Mouse (Mus musculus) left cerebral cortex, adult 9 months (tissue): ENCODE results near the gene Cdc25b.

Source experiments
- DNase-seq, 2 experiments: peaks; one replicate each; pipeline ENCODE4 v3.0.0; 2022; ENCODE audit warnings: low spot score in 2 of 2

Cdc25b gene

DNA sequence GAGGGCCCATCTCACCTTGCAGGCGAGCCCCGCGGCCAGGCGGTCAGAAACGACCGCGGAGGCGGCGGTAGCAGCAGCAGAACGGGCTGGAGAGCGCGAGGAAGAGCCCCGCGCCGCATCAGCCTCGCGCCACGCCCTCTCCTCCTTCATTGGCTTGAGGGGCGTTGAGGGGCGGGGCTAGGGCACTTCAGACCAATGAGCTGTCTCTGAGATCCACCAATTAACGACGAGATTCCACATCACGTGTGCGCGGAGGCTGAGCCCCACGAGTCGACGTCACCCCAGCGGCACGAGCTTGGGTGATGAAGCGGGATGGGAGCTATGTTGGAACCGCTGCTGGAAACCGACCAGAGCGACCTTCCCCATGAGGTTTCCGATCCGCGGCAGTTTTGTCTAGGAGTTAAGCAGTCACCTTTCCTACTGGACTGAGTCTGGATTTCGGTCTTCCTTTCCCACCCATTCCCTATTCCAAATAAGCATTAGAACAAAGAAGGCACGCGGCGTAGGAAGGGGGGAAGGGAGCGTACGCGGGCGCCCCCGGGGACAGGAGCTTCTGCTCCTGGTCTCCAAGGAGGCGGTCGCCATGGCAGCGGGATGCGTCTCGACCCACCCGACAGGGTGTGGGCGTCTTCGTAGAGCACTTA lies 26.7 kb upstream of the Cdc25b start, which contains the start of gene 1700037H04Rik:
TSS of gene 1700037H04Rik (minus strand) at position 144 of the 644 bp plus-strand sequence.
- DNase-seq = peak; percentile 92 to 96

DNA sequence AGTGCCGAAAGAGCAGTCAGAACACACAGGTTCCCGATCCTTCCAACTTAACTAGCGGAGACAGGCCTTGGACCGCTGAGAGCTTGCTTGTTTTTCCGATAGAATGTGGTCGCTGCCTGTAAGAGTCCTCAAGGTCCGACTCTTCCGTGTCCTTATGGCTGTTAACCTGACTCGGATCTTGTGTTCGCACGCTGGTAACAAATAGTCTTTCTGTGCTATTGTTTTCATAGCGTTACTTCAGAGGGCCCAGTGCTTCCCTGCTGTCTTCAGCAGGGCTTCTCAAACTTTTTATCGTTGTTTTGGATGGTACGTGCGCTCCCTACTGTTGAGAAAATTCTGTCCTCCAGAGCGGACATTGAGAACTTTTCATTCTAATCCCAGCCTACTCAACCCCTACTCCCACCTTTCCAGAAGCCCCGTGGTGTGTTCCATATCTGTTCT lies 26.1 kb upstream of the Cdc25b start:
- DNase-seq = peak in 1 of 2 experiments; percentile 32

DNA sequence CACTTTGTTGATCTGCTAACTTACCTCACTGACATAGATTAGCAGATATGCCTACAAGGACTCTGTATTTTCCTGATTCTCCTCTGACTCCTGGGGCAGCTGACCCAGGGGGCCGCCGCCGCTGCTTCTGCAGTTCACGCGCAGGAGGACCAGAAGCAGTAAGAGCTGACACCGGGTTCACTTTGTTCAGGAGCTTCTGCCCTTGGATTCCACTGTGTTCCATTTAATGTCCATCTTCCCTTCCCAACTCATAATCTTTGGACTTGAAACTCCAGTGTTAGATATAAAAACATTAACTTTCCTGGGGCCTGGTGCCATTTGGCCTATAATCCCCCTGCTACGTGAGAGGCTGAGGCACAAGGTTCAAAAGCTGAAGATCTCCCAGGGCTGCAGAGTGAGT lies 22.8 kb upstream of the Cdc25b start:
- DNase-seq = no peak

- DNase-seq = no peak
Observed at GRCm38 (mm10) chr2:131166172-131166571, 20.6 kb upstream of the Cdc25b start.

DNA sequence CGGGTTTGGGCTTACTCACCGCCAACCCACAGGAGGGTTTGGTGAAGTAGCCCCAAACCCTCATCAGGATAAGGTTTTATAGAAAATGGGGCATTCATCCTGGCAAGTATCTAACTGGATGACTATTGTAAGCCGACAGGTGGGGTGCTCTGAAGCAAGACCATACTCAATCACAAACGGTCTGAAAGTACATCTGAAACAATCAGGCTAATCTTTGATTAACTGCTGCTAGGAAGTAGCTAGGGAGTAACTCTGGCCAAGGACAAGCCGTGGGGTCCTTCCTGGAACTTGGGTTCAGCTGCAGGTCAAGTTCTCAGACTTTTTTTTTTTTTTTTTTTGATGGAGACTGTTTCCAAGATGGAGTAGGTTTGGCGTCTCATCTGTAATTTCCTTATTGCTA lies 18.8 kb upstream of the Cdc25b start:
- no peak for DNase-seq

GRCm38 (mm10) chr2:131168914-131169313 lies 17.8 kb upstream of the Cdc25b start:
- DNase-seq = no peak

DNA sequence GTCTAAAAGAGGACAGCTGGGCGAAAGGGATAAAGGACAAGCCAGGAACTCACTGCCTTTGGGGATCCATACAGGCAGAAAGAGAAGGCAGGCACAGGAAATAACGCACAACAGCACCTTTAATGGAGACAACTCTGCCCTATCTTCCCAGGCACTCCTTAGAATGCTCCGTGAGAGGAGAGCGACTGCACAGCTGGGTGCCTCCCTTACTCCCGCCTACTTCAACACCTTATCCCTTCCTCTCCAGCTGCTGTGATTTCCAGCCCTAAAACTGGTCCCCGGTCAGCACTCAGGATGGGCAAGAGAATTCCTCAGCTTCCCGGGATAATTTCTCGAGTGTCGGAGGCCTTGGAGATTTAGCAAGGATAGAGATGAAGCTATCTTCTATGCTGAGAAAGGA lies 15.8 kb upstream of the Cdc25b start:
- DNase-seq = no peak

DNA sequence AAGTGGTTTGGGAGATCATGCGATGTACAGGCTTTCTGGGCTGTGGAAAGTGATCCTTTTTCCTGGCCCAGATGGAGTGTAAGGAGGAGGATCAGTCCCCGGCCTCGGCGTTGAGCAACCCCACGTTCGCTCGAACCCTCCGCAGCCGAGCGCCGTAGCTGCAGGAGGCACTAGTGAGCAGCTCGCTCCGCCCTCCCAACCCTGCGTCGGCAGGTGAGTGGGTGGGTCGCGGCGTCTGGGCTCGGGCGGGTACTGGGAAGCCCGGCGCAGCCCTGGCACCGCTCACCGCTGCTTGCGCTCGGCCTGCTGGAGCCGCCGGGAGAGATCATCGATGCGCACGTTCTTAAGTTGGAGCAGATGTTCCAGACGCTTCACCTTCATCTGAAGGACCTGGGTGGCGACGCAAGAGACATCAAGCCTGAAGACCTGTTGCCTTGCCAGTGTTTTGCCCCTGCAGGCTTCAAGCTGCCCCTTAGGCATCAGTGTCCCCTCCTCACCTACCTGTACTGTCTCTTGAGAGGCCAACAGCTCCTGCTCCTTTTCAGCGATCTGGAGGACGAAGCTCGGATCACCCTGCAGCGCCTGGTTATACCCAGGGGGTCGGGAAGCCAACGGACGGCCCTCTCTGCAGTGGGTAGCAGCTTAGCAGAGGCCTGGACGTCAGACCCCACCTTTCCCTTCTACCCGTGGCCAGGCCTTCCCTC lies 15.2 kb upstream of the Cdc25b start:
- DNase-seq = peak in 1 of 2 experiments; percentile 75

DNA sequence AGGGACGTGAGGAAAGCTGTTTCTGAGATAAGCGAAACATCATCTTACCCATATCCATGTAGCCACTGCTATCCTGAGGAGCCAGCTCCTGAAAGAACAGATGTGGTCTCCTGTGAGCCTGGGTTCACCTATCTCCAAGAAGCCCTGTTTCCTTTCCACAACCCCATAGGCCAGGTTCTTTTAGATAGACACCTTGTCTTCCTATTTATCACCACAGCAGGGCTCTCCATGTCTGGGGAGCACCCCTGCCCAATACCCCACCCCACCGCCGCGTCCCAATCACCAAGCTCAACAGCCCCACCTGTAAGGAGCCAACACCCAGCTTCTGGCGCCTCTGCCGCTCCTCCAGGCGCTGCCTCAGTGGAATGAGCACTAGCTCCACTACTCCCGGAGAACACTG lies 14.4 kb upstream of the Cdc25b start:
- DNase-seq = no peak

DNA sequence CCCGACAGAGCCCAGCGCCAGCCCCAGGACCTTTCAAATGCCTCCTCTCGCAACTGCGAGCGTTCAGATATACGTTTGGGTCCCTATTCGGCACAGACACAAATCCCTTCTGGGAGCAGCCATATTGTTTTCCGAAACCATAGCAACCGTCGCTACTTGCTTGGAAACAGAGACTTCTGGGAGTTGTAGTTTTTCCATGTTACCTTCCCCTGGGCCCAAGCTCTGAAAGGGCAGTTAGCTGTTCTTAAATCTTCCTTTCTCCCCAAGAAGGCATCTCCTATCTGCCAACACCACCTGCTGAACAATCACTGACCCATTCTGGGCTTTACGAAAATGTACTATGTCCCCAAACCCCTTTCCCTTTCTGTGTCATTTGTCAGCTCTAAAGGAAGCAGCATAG lies 12.0 kb upstream of the Cdc25b start:
- DNase-seq = peak in 1 of 2 experiments; percentile 77

GRCm38 (mm10) chr2:131175286-131175944 lies 11.3 kb upstream of the Cdc25b start:
- DNase-seq = no peak

- no peak for DNase-seq
Observed at GRCm38 (mm10) chr2:131175945-131176309, 10.8 kb upstream of the Cdc25b start.

DNA sequence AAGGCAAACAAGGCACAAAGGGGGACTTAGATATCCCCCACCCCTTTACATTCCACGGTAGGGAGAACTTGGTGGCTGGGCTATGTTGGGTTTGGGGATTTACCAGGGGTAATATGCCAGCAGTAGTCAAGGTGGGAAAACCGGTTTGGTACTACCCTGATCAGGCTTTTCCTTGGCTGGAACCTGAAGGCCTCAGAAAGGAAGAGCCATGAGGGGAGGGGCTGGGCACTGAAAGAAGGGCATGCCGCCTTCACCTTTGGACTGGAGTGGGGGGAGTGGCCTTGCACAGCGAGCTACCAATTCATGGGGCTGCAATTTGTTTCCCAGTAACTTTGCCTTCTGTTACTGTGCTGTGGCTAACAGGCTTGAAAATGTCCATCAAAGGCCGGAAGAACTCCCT lies 10.3 kb upstream of the Cdc25b start:
- no peak for DNase-seq

- no peak for DNase-seq
Observed at GRCm38 (mm10) chr2:131177932-131178331, 8.8 kb upstream of the Cdc25b start.

DNA sequence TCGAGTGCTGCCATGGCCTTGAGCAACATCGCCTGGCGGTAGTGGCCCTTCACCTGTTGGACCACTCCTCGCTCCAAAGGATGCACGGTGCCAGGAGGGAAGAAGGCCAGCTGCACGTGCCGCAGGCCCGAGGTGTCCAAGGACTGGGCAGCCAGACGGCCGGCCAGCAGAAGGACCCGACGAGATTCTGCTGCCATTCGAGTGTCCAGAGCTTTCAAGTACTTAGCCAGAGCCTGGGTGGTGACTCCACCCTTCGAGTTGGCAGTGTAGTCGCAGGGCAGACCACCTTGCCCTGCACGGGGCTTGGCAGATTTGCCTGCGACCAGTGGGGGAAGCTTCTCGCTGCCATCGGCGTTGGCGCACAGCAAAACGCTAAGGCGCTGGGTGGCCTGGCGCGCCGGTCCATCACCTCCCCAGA lies 7.9 kb upstream of the Cdc25b start:
- no peak for DNase-seq

DNA sequence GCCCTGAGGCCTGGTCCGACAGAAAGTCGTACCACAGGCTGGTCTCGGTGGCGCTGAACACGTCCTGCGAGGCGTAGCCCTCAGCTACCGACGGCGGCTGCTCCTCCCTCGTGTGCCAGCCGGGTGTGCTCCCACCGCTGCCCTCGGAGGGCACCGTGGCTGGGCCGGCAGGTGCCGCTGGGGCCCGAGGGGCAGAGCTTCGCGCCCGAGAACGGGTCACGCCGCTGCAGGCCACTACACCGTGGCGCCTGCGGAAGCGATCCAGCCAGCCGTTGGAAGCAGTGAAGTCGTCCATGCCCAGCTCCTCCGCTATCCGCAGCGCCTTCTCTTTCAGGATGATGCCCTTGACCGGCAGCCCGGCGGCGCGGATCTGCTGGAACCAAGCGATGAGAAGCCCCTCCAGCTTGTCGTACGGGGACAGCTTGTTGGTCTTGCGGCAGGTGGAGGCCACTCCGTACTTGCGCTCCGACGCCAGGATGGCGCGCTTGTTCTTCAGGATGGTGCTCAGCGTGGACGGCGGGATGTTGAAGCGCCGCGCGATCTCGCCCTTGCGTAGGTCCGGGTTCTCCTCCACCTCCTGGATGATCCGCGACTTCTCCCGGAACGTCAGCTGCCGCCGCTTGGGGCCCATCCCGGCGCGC lies 7.4 kb upstream of the Cdc25b start:
- peak in 1 of 2 experiments; percentile 61 for DNase-seq

GRCm38 (mm10) chr2:131179990-131180587 lies 6.7 kb upstream of the Cdc25b start, which contains the start of gene Cenpb:
Gene Cenpb, minus strand, starts transcription at chr2:131180067.
- DNase-seq = peak in 1 of 2 experiments; percentile 81

DNA sequence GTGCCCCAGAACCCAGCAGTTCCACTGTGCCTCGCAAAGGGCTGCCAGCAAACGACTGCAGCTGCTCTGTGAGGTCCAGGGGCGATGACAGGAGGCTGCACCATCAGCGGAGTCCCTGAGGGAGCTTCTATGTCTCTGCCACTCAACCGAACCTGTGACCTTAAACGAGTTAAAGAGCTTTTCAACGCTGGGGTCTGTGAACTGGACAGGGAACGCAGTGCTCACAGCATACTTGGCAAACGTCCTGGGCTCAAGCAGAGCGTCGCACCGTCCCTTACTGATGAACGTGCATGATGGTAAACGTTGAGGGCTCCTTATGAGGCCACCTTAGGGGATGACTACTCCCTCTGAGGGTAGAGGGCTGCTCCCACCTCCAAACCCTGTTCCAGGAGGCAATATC lies 406 bp upstream of the Cdc25b start:
- no peak for DNase-seq

- DNase-seq = no peak
Observed at GRCm38 (mm10) chr2:131187602-131187922, 813 bp downstream of the Cdc25b start.

DNA sequence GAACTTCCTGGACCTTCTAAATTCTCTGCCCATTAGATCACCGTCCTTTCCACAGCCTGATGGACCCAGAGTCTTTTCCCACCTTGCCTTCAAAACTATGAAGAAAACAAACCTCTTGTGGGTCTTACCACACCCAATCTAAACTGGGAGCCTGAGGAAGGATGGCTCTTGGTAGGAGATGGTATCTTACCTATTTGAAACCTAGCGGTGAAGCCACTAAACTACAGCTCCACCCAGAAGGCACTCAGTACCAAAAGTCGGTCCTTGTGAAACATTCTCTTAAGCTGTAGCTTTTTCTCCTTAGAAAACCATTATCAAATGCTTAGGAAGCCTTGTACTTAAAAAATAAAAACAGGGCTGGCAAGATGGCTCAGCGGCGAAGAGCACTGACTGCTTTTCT lies 1.6 kb downstream of the Cdc25b start:
- no peak for DNase-seq

DNA sequence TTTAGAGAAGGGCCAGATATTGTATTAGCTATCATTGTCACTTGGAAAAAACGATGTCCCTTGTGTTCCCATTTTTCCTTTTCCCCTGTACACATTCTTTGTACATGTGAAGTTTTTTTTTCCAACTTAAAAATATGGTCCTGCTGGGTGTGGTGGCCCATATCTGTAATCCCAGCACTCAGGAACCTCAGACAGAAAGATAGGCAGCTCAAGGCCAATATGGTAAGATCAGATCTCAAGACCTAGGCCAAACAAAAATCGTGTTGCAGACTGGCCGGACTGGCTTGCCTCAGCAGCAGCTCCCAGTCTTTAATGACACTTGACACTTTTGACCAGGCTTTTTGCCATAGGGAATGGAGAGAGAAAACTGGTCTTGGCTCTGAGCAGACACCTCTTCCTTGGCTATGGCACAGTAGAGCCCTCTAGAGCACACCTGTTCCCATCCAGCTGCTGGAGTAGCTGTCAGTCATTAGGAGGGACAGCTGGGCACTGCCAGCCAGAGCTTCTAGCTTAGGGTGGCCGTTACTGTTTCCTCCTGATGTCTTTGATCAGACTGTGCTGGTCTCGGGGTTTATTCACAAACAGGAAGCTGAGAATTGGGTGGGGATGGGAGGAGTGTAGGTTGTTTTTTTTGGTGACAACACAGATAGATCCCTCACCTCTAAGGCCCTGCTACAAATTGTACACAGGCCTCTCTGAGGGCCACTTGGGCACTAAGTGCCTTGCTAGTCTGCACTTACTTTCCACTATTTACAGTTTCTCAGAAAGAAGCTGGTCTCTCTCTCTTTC lies 3.0 kb downstream of the Cdc25b start:
- DNase-seq = no peak
